Mouse (Mus musculus): ENCODE measurements around the gene Ssb. TPM values are rescaled to one million over a fixed set of nuclear protein-coding genes. Genes with fewer than 3 reads are reported as not detected.

Gene Ssb
- polyA plus RNA-seq, 1 experiment from 2014 or later: 263 TPM

GRCm38 (mm10) chr2:69851427-69852058, 9.8 kb upstream of the Ssb start:
- Histone ChIP-seq H3K4me1 (ENCODE audit: control insufficient read depth, insufficient read depth, low read length) (0 out of 2 replicates have a peak, but pooled peaks cover 2% of the 10 kb centered on the region), H3K36me3 (ENCODE audit: control insufficient read depth, insufficient read depth, low read length) (no peaks in the 10 kb centered on the region), H3K27me3 (ENCODE audit: control insufficient read depth, insufficient read depth, low read length) (no peaks in the 10 kb centered on the region), H3K9me3 (replicated peaks; ENCODE audit: control insufficient read depth, low read length) (no peaks in the 10 kb centered on the region), H3K4me2 (ENCODE audit: low read depth, low read length) (no peak overlapping the region), H3K4me3 (replicated peaks; ENCODE audit: low read length) (no peak overlapping the region), H3K9ac (ENCODE audit: low read length) (no peak overlapping the region), H3K27ac (ENCODE audit: low read length) (no peak overlapping the region)
- WGBS: 60% methylated on average over 2 of the region's 2 CpGs
- ATAC-seq (ENCODE audit: insufficient read depth, low FRiP score): no peak; the same call in 1 of the 2 replicates

GRCm38 (mm10) chr2:69856392-69856791, 5.0 kb upstream of the Ssb start:
- Histone ChIP-seq H3K36me3 (ENCODE audit: control insufficient read depth, insufficient read depth, low read length) (no peaks in the 10 kb centered on the region), H3K9ac (ENCODE audit: low read length) (no peak overlapping the region), H3K4me1 (ENCODE audit: control insufficient read depth, insufficient read depth, low read length) (no peaks in the 10 kb centered on the region), H3K4me2 (ENCODE audit: low read depth, low read length) (no peak overlapping the region), H3K9me3 (replicated peaks; ENCODE audit: control insufficient read depth, low read length) (no peaks in the 10 kb centered on the region), H3K4me3 (replicated peaks; ENCODE audit: low read length) (no peak overlapping the region), H3K27me3 (ENCODE audit: control insufficient read depth, insufficient read depth, low read length) (no peaks in the 10 kb centered on the region), H3K27ac (ENCODE audit: low read length) (peak overlapping the region; percentile 59)
- ATAC-seq (ENCODE audit: insufficient read depth, low FRiP score): peak; percentile 57; the same call in 1 of the 2 replicates
- WGBS: 31% methylated on average over 8 of the region's 8 CpGs

- H3K4me2 ChIP-seq (ENCODE audit: low read depth, low read length): no peak overlapping the region
- H3K27me3 ChIP-seq (ENCODE audit: control insufficient read depth, insufficient read depth, low read length): no peaks in the 10 kb centered on the region
- no peaks in the 10 kb centered on the region for H3K36me3 ChIP-seq (ENCODE audit: control insufficient read depth, insufficient read depth, low read length)
- peaks cover 5% of the 10 kb centered on the region; the same call in 1 of the 2 replicates for H3K4me1 ChIP-seq (ENCODE audit: control insufficient read depth, insufficient read depth, low read length)
- no peak for ATAC-seq (ENCODE audit: insufficient read depth, low FRiP score)
- WGBS: 83% methylated on average over 1 of the region's 1 CpGs
- H3K9ac ChIP-seq (ENCODE audit: low read length): no peak overlapping the region
- no peaks in the 10 kb centered on the region for H3K9me3 ChIP-seq (replicated peaks; ENCODE audit: control insufficient read depth, low read length)
- no peak overlapping the region for H3K4me3 ChIP-seq (replicated peaks; ENCODE audit: low read length)
- no peak overlapping the region for H3K27ac ChIP-seq (ENCODE audit: low read length)
Measured at GRCm38 (mm10) chr2:69857882-69858281, 3.5 kb upstream of the Ssb start.

GRCm38 (mm10) chr2:69860972-69861452, 350 bp upstream of the Ssb start:
- 11% methylated on average over 13 of the region's 13 CpGs for WGBS

GRCm38 (mm10) chr2:69862117-69862657, 825 bp downstream of the Ssb start:
- 1% methylated on average over 13 of the region's 13 CpGs for WGBS
- peak overlapping the region; percentile 70 for H3K4me2 ChIP-seq (ENCODE audit: low read depth, low read length)
- peaks cover 5% of the 10 kb centered on the region; the same call in 1 of the 2 replicates for H3K4me1 ChIP-seq (ENCODE audit: control insufficient read depth, insufficient read depth, low read length)
- ATAC-seq (ENCODE audit: insufficient read depth, low FRiP score): no peak
- peak overlapping the region; percentile 100 for H3K9ac ChIP-seq (ENCODE audit: low read length)
- peaks cover 8% of the 10 kb centered on the region; the same call in 1 of the 2 replicates for H3K36me3 ChIP-seq (ENCODE audit: control insufficient read depth, insufficient read depth, low read length)
- H3K27ac ChIP-seq (ENCODE audit: low read length): peak overlapping the region; percentile 92
- no peaks in the 10 kb centered on the region for H3K9me3 ChIP-seq (replicated peaks; ENCODE audit: control insufficient read depth, low read length)
- peak overlapping the region; percentile 84 for H3K4me3 ChIP-seq (replicated peaks; ENCODE audit: low read length)
- H3K27me3 ChIP-seq (ENCODE audit: control insufficient read depth, insufficient read depth, low read length): no peaks in the 10 kb centered on the region

More at GRCm38 (mm10) chr2:69860972-69861452, 350 bp upstream of the Ssb start:
- Histone ChIP-seq H3K27ac (ENCODE audit: low read length) (peak overlapping the region; percentile 48), H3K27me3 (ENCODE audit: control insufficient read depth, insufficient read depth, low read length) (no peaks in the 10 kb centered on the region), H3K4me3 (replicated peaks; ENCODE audit: low read length) (peak overlapping the region; percentile 84), H3K9ac (ENCODE audit: low read length) (peak overlapping the region; percentile 100), H3K36me3 (ENCODE audit: control insufficient read depth, insufficient read depth, low read length) (no peaks in the 10 kb centered on the region), H3K4me2 (ENCODE audit: low read depth, low read length) (peak overlapping the region; percentile 53), H3K4me1 (ENCODE audit: control insufficient read depth, insufficient read depth, low read length) (peaks cover 5% of the 10 kb centered on the region; the same call in 1 of the 2 replicates), H3K9me3 (replicated peaks; ENCODE audit: control insufficient read depth, low read length) (no peaks in the 10 kb centered on the region)
- ATAC-seq (ENCODE audit: insufficient read depth, low FRiP score): no peak

GRCm38 (mm10) chr2:69883990-69884391, 22.6 kb downstream of the Ssb start:
- peaks cover 3% of the 10 kb centered on the region; the same call in 1 of the 2 replicates for H3K4me1 ChIP-seq (ENCODE audit: control insufficient read depth, insufficient read depth, low read length)
- no peak overlapping the region for H3K4me3 ChIP-seq (replicated peaks; ENCODE audit: low read length)
- WGBS: 70% methylated on average over 2 of the region's 2 CpGs
- no peak overlapping the region for H3K9ac ChIP-seq (ENCODE audit: low read length)
- H3K27me3 ChIP-seq (ENCODE audit: control insufficient read depth, insufficient read depth, low read length): no peaks in the 10 kb centered on the region
- no peaks in the 10 kb centered on the region for H3K9me3 ChIP-seq (replicated peaks; ENCODE audit: control insufficient read depth, low read length)
- no peak overlapping the region for H3K27ac ChIP-seq (ENCODE audit: low read length)
- H3K36me3 ChIP-seq (ENCODE audit: control insufficient read depth, insufficient read depth, low read length): no peaks in the 10 kb centered on the region
- H3K4me2 ChIP-seq (ENCODE audit: low read depth, low read length): 0 out of 2 replicates have a peak overlapping the region, but pooled peaks have one; percentile 52
- ATAC-seq (ENCODE audit: insufficient read depth, low FRiP score): no peak

GRCm38 (mm10) chr2:69884581-69884980, 23.2 kb downstream of the Ssb start:
- no peak for ATAC-seq (ENCODE audit: insufficient read depth, low FRiP score)
- peak overlapping the region; percentile 52 for H3K4me2 ChIP-seq (ENCODE audit: low read depth, low read length)
- 47% methylated on average over 6 of the region's 6 CpGs for WGBS
- no peaks in the 10 kb centered on the region for H3K36me3 ChIP-seq (ENCODE audit: control insufficient read depth, insufficient read depth, low read length)
- H3K9ac ChIP-seq (ENCODE audit: low read length): 0 out of 2 replicates have a peak overlapping the region, but pooled peaks have one; percentile 85
- H3K4me1 ChIP-seq (ENCODE audit: control insufficient read depth, insufficient read depth, low read length): peaks cover 3% of the 10 kb centered on the region; the same call in 1 of the 2 replicates
- no peaks in the 10 kb centered on the region for H3K27me3 ChIP-seq (ENCODE audit: control insufficient read depth, insufficient read depth, low read length)
- peak overlapping the region; percentile 68 for H3K4me3 ChIP-seq (replicated peaks; ENCODE audit: low read length)
- H3K27ac ChIP-seq (ENCODE audit: low read length): no peak overlapping the region
- H3K9me3 ChIP-seq (replicated peaks; ENCODE audit: control insufficient read depth, low read length): no peaks in the 10 kb centered on the region

GRCm38 (mm10) chr2:69885050-69885449, 23.7 kb downstream of the Ssb start:
- Histone ChIP-seq H3K27ac (ENCODE audit: low read length) (peak overlapping the region; percentile 77), H3K4me1 (ENCODE audit: control insufficient read depth, insufficient read depth, low read length) (peaks cover 3% of the 10 kb centered on the region; the same call in 1 of the 2 replicates), H3K9me3 (replicated peaks; ENCODE audit: control insufficient read depth, low read length) (no peaks in the 10 kb centered on the region), H3K27me3 (ENCODE audit: control insufficient read depth, insufficient read depth, low read length) (no peaks in the 10 kb centered on the region), H3K9ac (ENCODE audit: low read length) (peak overlapping the region; percentile 85), H3K4me2 (ENCODE audit: low read depth, low read length) (peak overlapping the region; percentile 52), H3K36me3 (ENCODE audit: control insufficient read depth, insufficient read depth, low read length) (no peaks in the 10 kb centered on the region), H3K4me3 (replicated peaks; ENCODE audit: low read length) (peak overlapping the region; percentile 68)
- 5% methylated on average over 12 of the region's 12 CpGs for WGBS
- peak; percentile 17; the same call in 1 of the 2 replicates for ATAC-seq (ENCODE audit: insufficient read depth, low FRiP score)

Measured in stomach, embryonic 16.5 days (tissue).